Mouse (Mus musculus) heart, embryonic 16.5 days (tissue): Measurements from ENCODE around the gene Pgc. TPM values are rescaled to one million over a fixed set of nuclear protein-coding genes. Genes with fewer than 3 reads are reported as not detected.

Source experiments
- ATAC-seq: fragments of 200-750 bp; cut with Nextera tagmentation; replicated peaks from 2 replicates; pipeline ENCODE4 v1.8.0; 2017; ENCODE audit warnings: moderate number of reproducible peaks; ENCODE audit not compliant: insufficient read depth, low FRiP score; ENCODE audit errors: extremely low read depth
- H3K27ac ChIP-seq: fragments of 300-500 bp; sonication (generic); 2 replicates; pipeline ENCODE4 v1.5.1; 2014; ENCODE audit warnings: mild to moderate bottlenecking, low read length, control low read depth, moderate library complexity
- H3K27me3 ChIP-seq: fragments of 300-500 bp; sonication (generic); 2 replicates; pipeline ENCODE4 v1.6.1; 2014; ENCODE audit warnings: low read length, mixed read lengths; ENCODE audit not compliant: control insufficient read depth, insufficient read depth
- H3K36me3 ChIP-seq: fragments of 300-500 bp; sonication (generic); 2 replicates; pipeline ENCODE4 v1.6.1; 2014; ENCODE audit not compliant: control insufficient read depth, insufficient read depth
- H3K4me1 ChIP-seq: fragments of 300-500 bp; sonication (generic); 2 replicates; pipeline ENCODE4 v1.6.1; 2014; ENCODE audit warnings: low read length, mixed read lengths; ENCODE audit not compliant: control insufficient read depth, insufficient read depth
- H3K4me2 ChIP-seq: fragments of 300-500 bp; sonication (generic); 2 replicates; pipeline ENCODE4 v1.6.1; 2014; ENCODE audit warnings: low read depth, mild to moderate bottlenecking, control low read depth, low read length
- H3K4me3 ChIP-seq: fragments of 300-500 bp; sonication (generic); 2 replicates; pipeline ENCODE4 v1.5.1; 2014; ENCODE audit warnings: mild to moderate bottlenecking, control low read depth, low read length
- H3K9ac ChIP-seq: fragments of 300-500 bp; sonication (generic); 2 replicates; pipeline ENCODE4 v1.6.1; 2014; ENCODE audit warnings: low read length, control low read depth
- H3K9me3 ChIP-seq: fragments of 300-500 bp; sonication (generic); replicated peaks from 2 replicates; pipeline ENCODE4 v1.6.1; 2016; ENCODE audit warnings: low read length; ENCODE audit not compliant: control insufficient read depth
- WGBS: fragments of 180-500 bp; shearing (Covaris S2); extraction: QIAGEN DNeasy Blood & Tissue Kit; methylation state at CpG from one replicate; pipeline ENCODE4 v1.1.7; 2014; 5-methylcytosine and 5-hydroxymethylcytosine counted together
- polyA plus RNA-seq: library from polyadenylated mRNA; unstranded; fragments of >200 nt; fragmentation: Nextera tagmentation; extraction: Ambion mirVana; gene quantifications from 2 replicates; pipeline ENCODE4 v1.2.1, GENCODE M21; 2015

The Pgc gene
- polyA plus RNA-seq, 1 experiment from 2014 or later: 0.56 TPM

GRCm38 (mm10) chr17:47766407-47767043, 39.9 kb downstream of the Pgc start:
- no peak overlapping the region for H3K4me3 ChIP-seq
- H3K27me3 ChIP-seq: no peaks in the 10 kb centered on the region
- H3K27ac ChIP-seq: no peak overlapping the region
- H3K4me1 ChIP-seq: peaks cover 35% of the 10 kb centered on the region
- H3K36me3 ChIP-seq: no peaks in the 10 kb centered on the region
- no peak overlapping the region for H3K9ac ChIP-seq
- 82% methylated on average over 6 of the region's 6 CpGs for WGBS
- no peak overlapping the region for H3K4me2 ChIP-seq
- H3K9me3 ChIP-seq: no peaks in the 10 kb centered on the region
- no peak for ATAC-seq

- H3K4me1 ChIP-seq: peaks cover 30% of the 10 kb centered on the region
- H3K4me2 ChIP-seq: no peak overlapping the region
- no peak for ATAC-seq
- peaks cover 2% of the 10 kb centered on the region for H3K9me3 ChIP-seq
- H3K27me3 ChIP-seq: no peaks in the 10 kb centered on the region
- WGBS: 74% methylated on average over 2 of the region's 2 CpGs
- peaks cover 1% of the 10 kb centered on the region; the same call in 1 of the 2 replicates for H3K36me3 ChIP-seq
- H3K9ac ChIP-seq: no peak overlapping the region
- H3K4me3 ChIP-seq: no peak overlapping the region
- no peak overlapping the region for H3K27ac ChIP-seq
These were observed 40.4 kb downstream of the Pgc start for GRCm38 (mm10) chr17:47767081-47767455.

GRCm38 (mm10) chr17:47767456-47768141, 41.0 kb downstream of the Pgc start:
- Histone ChIP-seq H3K4me3 (no peak overlapping the region), H3K4me1 (peaks cover 25% of the 10 kb centered on the region), H3K27ac (no peak overlapping the region), H3K4me2 (no peak overlapping the region), H3K9me3 (peaks cover 7% of the 10 kb centered on the region), H3K36me3 (peaks cover 4% of the 10 kb centered on the region; the same call in 1 of the 2 replicates), H3K9ac (no peak overlapping the region), H3K27me3 (no peaks in the 10 kb centered on the region)
- WGBS: 67% methylated on average over 10 of the region's 17 CpGs
- no peak for ATAC-seq

GRCm38 (mm10) chr17:47768707-47769276, 42.1 kb downstream of the Pgc start:
- peak overlapping the region; percentile 41 for H3K27ac ChIP-seq
- no peak overlapping the region for H3K4me3 ChIP-seq
- H3K4me1 ChIP-seq: peaks cover 15% of the 10 kb centered on the region
- H3K4me2 ChIP-seq: peak overlapping the region; percentile 22
- WGBS: 21% methylated on average over 12 of the region's 12 CpGs
- H3K27me3 ChIP-seq: no peaks in the 10 kb centered on the region
- ATAC-seq: peak; percentile 28
- H3K9ac ChIP-seq: peak overlapping the region; percentile 5; the same call in 1 of the 2 replicates
- peaks cover 4% of the 10 kb centered on the region; the same call in 1 of the 2 replicates for H3K36me3 ChIP-seq
- peaks cover 8% of the 10 kb centered on the region for H3K9me3 ChIP-seq

- no peak overlapping the region for H3K4me3 ChIP-seq
- H3K9me3 ChIP-seq: peaks cover 8% of the 10 kb centered on the region
- H3K4me2 ChIP-seq: no peak overlapping the region
- no peaks in the 10 kb centered on the region for H3K27me3 ChIP-seq
- ATAC-seq: no peak
- no peak overlapping the region for H3K27ac ChIP-seq
- H3K36me3 ChIP-seq: peaks cover 4% of the 10 kb centered on the region; the same call in 1 of the 2 replicates
- no peak overlapping the region for H3K9ac ChIP-seq
- WGBS: 78% methylated on average over 11 of the region's 11 CpGs
- H3K4me1 ChIP-seq: peaks cover 14% of the 10 kb centered on the region
These were observed 43.0 kb downstream of the Pgc start for GRCm38 (mm10) chr17:47769389-47770299.

- 68% methylated on average over 6 of the region's 6 CpGs for WGBS
- ATAC-seq: 0 out of 2 replicates have a peak, but pooled peaks have one; percentile 16
- H3K4me1 ChIP-seq: peaks cover 15% of the 10 kb centered on the region
- H3K36me3 ChIP-seq: peaks cover 4% of the 10 kb centered on the region; the same call in 1 of the 2 replicates
- peaks cover 8% of the 10 kb centered on the region for H3K9me3 ChIP-seq
- H3K27ac ChIP-seq: no peak overlapping the region
- no peak overlapping the region for H3K4me3 ChIP-seq
- no peak overlapping the region for H3K4me2 ChIP-seq
- no peaks in the 10 kb centered on the region for H3K27me3 ChIP-seq
- no peak overlapping the region for H3K9ac ChIP-seq
These were observed 47.0 kb downstream of the Pgc start for GRCm38 (mm10) chr17:47773604-47774003.

- 40% methylated on average over 2 of the region's 2 CpGs for WGBS
- peaks cover 3% of the 10 kb centered on the region; the same call in 1 of the 2 replicates for H3K36me3 ChIP-seq
- H3K9me3 ChIP-seq: peaks cover 6% of the 10 kb centered on the region
- H3K4me3 ChIP-seq: no peak overlapping the region
- H3K9ac ChIP-seq: no peak overlapping the region
- peaks cover 12% of the 10 kb centered on the region; the same call in 1 of the 2 replicates for H3K4me1 ChIP-seq
- ATAC-seq: no peak
- no peaks in the 10 kb centered on the region for H3K27me3 ChIP-seq
- H3K4me2 ChIP-seq: no peak overlapping the region
- no peak overlapping the region for H3K27ac ChIP-seq
These were observed 50.5 kb downstream of the Pgc start for GRCm38 (mm10) chr17:47777141-47777540.

- 76% methylated on average over 10 of the region's 10 CpGs for WGBS
- no peak overlapping the region for H3K4me2 ChIP-seq
These were observed 53.8 kb downstream of the Pgc start for GRCm38 (mm10) chr17:47780470-47780869.

More at GRCm38 (mm10) chr17:47780470-47780869, 53.8 kb downstream of the Pgc start:
- peaks cover 9% of the 10 kb centered on the region; the same call in 1 of the 2 replicates for H3K4me1 ChIP-seq
- H3K9ac ChIP-seq: no peak overlapping the region
- no peak for ATAC-seq
- no peaks in the 10 kb centered on the region for H3K36me3 ChIP-seq
- no peaks in the 10 kb centered on the region for H3K27me3 ChIP-seq
- no peak overlapping the region for H3K27ac ChIP-seq
- no peak overlapping the region for H3K4me3 ChIP-seq
- no peaks in the 10 kb centered on the region for H3K9me3 ChIP-seq
